Mouse (Mus musculus) CD4-positive helper T cell, adult 2 months (primary cell): ENCODE measurements around the gene 6030468B19Rik.

Experiments used
- DNase-seq: peaks from one replicate; pipeline ENCODE4 v3.0.0-alpha.2; 2012; ENCODE audit warnings: low read depth, missing footprints, low spot score

6030468B19Rik gene

DNA sequence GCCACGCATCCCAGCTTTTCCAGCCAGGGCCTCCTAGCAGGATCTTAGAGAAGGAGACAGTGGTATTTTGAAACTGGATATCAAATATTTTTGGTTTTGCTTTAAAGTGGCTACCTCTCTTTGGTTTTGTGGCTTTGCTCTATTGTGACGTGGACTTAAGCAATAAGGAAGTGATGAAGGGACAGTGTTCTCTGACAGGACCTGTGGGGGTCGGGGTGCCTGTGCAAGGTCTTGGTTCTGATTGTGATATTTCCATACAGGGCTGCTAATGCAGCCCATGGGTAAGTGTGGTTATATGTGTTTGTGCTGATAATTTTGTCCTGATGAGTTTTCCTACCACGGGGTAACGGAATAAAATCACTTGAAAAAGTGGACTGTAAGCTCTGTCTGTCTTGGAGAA lies 57.9 kb downstream of the 6030468B19Rik start:
- no peak for DNase-seq

DNA sequence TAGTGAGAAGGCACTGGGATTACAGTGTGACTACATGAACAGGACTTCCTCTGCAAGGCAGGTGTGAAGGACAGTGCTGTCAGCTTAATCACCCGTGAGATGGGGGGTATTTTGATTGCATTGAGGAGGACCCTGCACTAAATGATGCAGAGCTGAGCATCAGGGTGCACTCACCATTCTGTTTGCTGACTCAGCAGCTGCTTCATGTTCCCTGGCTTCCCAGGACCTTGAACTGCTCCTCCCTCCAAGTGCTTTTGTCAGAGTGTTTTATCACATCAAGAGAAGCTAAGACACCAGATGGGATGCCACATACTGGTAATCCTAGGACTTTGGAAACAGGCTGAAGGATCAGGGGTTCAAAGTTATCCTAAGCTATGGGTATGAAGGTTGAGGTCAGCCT lies 58.5 kb downstream of the 6030468B19Rik start:
- DNase-seq: no peak
